Mouse (Mus musculus): ENCODE data around the gene Gm7137. TPM values are rescaled to one million over a fixed set of nuclear protein-coding genes. Genes with fewer than 3 reads are reported as not detected.
"Not testable (repeated sequence)": the region's sequence is repeated elsewhere in the genome, so short reads cannot be mapped to it uniquely, and the experiment has no call there.

The Gm7137 gene
- total RNA-seq, 1 experiment = not detected

- Histone ChIP-seq H3K9me3 (ENCODE audit: control insufficient read depth, insufficient read depth, low read depth, low read length) (no peaks in the 10 kb centered on the region), H3K27ac (ENCODE audit: insufficient read depth, low read depth, low read length, poor library complexity, severe bottlenecking) (no peak within 1 kb of the TSS), H3K9ac (ENCODE audit: insufficient read depth, low read depth, low read length, poor library complexity, severe bottlenecking) (no peak within 1 kb of the TSS), H3K36me3 (ENCODE audit: control insufficient read depth, insufficient read depth, low read length, poor library complexity, severe bottlenecking) (no peaks in the 10 kb centered on the region), H3K4me1 (ENCODE audit: control insufficient read depth in 2 of 2, insufficient read depth in 2 of 2, low read length in 2 of 2, poor library complexity in 1 of 2) (no peaks in the 10 kb centered on the region), H3K4me3 (ENCODE audit: insufficient read depth in 1 of 2, low read depth in 1 of 2, low read length in 2 of 2, poor library complexity in 1 of 2, severe bottlenecking in 1 of 2) (no peak within 1 kb of the TSS)
- in situ Hi-C loops (cut with MboI; ENCODE audit: low sequenced_read_pairs in 2 of 2, unreplicated experiment in 2 of 2) = no loop called here
- TF ChIP-seq HCFC1 (IDR thresholded peaks at IDR 0.05; ENCODE audit: borderline replicate concordance, insufficient read depth, low read length) = no peak
- no peak for TF ChIP-seq CHD2 (IDR thresholded peaks at IDR 0.05; ENCODE audit: low read depth, low read length)
- TF ChIP-seq ZC3H11A (IDR thresholded peaks at IDR 0.05; ENCODE audit: borderline replicate concordance, low read depth, low read length) = no peak
- TF ChIP-seq ZNF384 (IDR thresholded peaks at IDR 0.05; ENCODE audit: low read depth, low read length) = no peak
- TF ChIP-seq MAFK (IDR thresholded peaks at IDR 0.05; ENCODE audit: insufficient read depth, low read depth, low read length) = no peak
- DNase-seq (ENCODE audit: low read depth, low spot score) = no peak
Measured at GRCm38 (mm10) chr10:77798921-77799508, 11.0 kb upstream of the Gm7137 start, which contains the start of gene Gm19668. Gene Gm19668 (minus strand): TSS chr10:77799133.

- H3K4me3 ChIP-seq (ENCODE audit: insufficient read depth in 1 of 2, low read depth in 1 of 2, low read length in 2 of 2, poor library complexity in 1 of 2, severe bottlenecking in 1 of 2); H3K27ac ChIP-seq (ENCODE audit: insufficient read depth, low read depth, low read length, poor library complexity, severe bottlenecking); in situ Hi-C loops (cut with MboI; ENCODE audit: low sequenced_read_pairs in 2 of 2, unreplicated experiment in 2 of 2); H3K9ac ChIP-seq (ENCODE audit: insufficient read depth, low read depth, low read length, poor library complexity, severe bottlenecking); H3K9me3 ChIP-seq (ENCODE audit: control insufficient read depth, insufficient read depth, low read depth, low read length); H3K4me1 ChIP-seq (ENCODE audit: control insufficient read depth in 2 of 2, insufficient read depth in 2 of 2, low read length in 2 of 2, poor library complexity in 1 of 2); DNase-seq (ENCODE audit: low read depth, low spot score); H3K36me3 ChIP-seq (ENCODE audit: control insufficient read depth, insufficient read depth, low read length, poor library complexity, severe bottlenecking): not testable (repeated sequence)
Measured at GRCm38 (mm10) chr10:77798164-77798920, 10.3 kb upstream of the Gm7137 start.

- H3K27ac ChIP-seq (ENCODE audit: insufficient read depth, low read depth, low read length, poor library complexity, severe bottlenecking) = no peak overlapping the region
Measured at GRCm38 (mm10) chr10:77797677-77798076, 9.7 kb upstream of the Gm7137 start.

GRCm38 (mm10) chr10:77794976-77795375 lies 7.0 kb upstream of the Gm7137 start, which contains the start of gene Gm9639:
Gene Gm9639 (minus strand): TSS chr10:77795076.
- no peak within 1 kb of the TSS for H3K27ac ChIP-seq (ENCODE audit: insufficient read depth, low read depth, low read length, poor library complexity, severe bottlenecking)
- H3K4me1 ChIP-seq (ENCODE audit: control insufficient read depth in 2 of 2, insufficient read depth in 2 of 2, low read length in 2 of 2, poor library complexity in 1 of 2) = no peaks in the 10 kb centered on the region
- no peak for DNase-seq (ENCODE audit: low read depth, low spot score)
- no peak within 1 kb of the TSS for H3K9ac ChIP-seq (ENCODE audit: insufficient read depth, low read depth, low read length, poor library complexity, severe bottlenecking)
- TF ChIP-seq CHD2 (IDR thresholded peaks at IDR 0.05; ENCODE audit: low read depth, low read length) (no peak), ZC3H11A (IDR thresholded peaks at IDR 0.05; ENCODE audit: borderline replicate concordance, low read depth, low read length) (no peak), MAFK (IDR thresholded peaks at IDR 0.05; ENCODE audit: insufficient read depth, low read depth, low read length) (no peak), ZNF384 (IDR thresholded peaks at IDR 0.05; ENCODE audit: low read depth, low read length) (no peak), HCFC1 (IDR thresholded peaks at IDR 0.05; ENCODE audit: borderline replicate concordance, insufficient read depth, low read length) (no peak)
- H3K4me3 ChIP-seq (ENCODE audit: insufficient read depth in 1 of 2, low read depth in 1 of 2, low read length in 2 of 2, poor library complexity in 1 of 2, severe bottlenecking in 1 of 2) = no peak within 1 kb of the TSS
- H3K36me3 ChIP-seq (ENCODE audit: control insufficient read depth, insufficient read depth, low read length, poor library complexity, severe bottlenecking) = no peaks in the 10 kb centered on the region
- H3K9me3 ChIP-seq (ENCODE audit: control insufficient read depth, insufficient read depth, low read depth, low read length) = no peaks in the 10 kb centered on the region
- in situ Hi-C loops (cut with MboI; ENCODE audit: low sequenced_read_pairs in 2 of 2, unreplicated experiment in 2 of 2) = no loop called here

More at GRCm38 (mm10) chr10:77797677-77798076, 9.7 kb upstream of the Gm7137 start:
- Histone ChIP-seq H3K36me3 (ENCODE audit: control insufficient read depth, insufficient read depth, low read length, poor library complexity, severe bottlenecking) (no peaks in the 10 kb centered on the region), H3K4me3 (ENCODE audit: insufficient read depth in 1 of 2, low read depth in 1 of 2, low read length in 2 of 2, poor library complexity in 1 of 2, severe bottlenecking in 1 of 2) (no peak overlapping the region), H3K9me3 (ENCODE audit: control insufficient read depth, insufficient read depth, low read depth, low read length) (no peaks in the 10 kb centered on the region), H3K4me1 (ENCODE audit: control insufficient read depth in 2 of 2, insufficient read depth in 2 of 2, low read length in 2 of 2, poor library complexity in 1 of 2) (no peaks in the 10 kb centered on the region), H3K9ac (ENCODE audit: insufficient read depth, low read depth, low read length, poor library complexity, severe bottlenecking) (no peak overlapping the region)
- TF ChIP-seq ZNF384 (IDR thresholded peaks at IDR 0.05; ENCODE audit: low read depth, low read length) (no peak), HCFC1 (IDR thresholded peaks at IDR 0.05; ENCODE audit: borderline replicate concordance, insufficient read depth, low read length) (no peak), CHD2 (IDR thresholded peaks at IDR 0.05; ENCODE audit: low read depth, low read length) (no peak), MAFK (IDR thresholded peaks at IDR 0.05; ENCODE audit: insufficient read depth, low read depth, low read length) (no peak), ZC3H11A (IDR thresholded peaks at IDR 0.05; ENCODE audit: borderline replicate concordance, low read depth, low read length) (no peak)
- no peak for DNase-seq (ENCODE audit: low read depth, low spot score)
- in situ Hi-C loops (cut with MboI; ENCODE audit: low sequenced_read_pairs in 2 of 2, unreplicated experiment in 2 of 2) = no loop called here
